Mouse (Mus musculus) embryo, embryonic 11.5 days (tissue): Measurements from ENCODE around the gene Magi2.

Experiments
- DNase-seq: peaks from one replicate; pipeline ENCODE4 v3.0.0-alpha.2; 2012; ENCODE audit warnings: low read depth, low spot score

Gene Magi2

GRCm38 (mm10) chr5:20074101-20074500, 847.3 kb downstream of the Magi2 start:
- DNase-seq = no peak

- no peak for DNase-seq
Measured at GRCm38 (mm10) chr5:20074867-20075266, 848.0 kb downstream of the Magi2 start.

- DNase-seq = no peak
Measured at GRCm38 (mm10) chr5:20078931-20079330, 852.1 kb downstream of the Magi2 start.

GRCm38 (mm10) chr5:20080605-20081309, 853.9 kb downstream of the Magi2 start:
- no peak for DNase-seq

DNA sequence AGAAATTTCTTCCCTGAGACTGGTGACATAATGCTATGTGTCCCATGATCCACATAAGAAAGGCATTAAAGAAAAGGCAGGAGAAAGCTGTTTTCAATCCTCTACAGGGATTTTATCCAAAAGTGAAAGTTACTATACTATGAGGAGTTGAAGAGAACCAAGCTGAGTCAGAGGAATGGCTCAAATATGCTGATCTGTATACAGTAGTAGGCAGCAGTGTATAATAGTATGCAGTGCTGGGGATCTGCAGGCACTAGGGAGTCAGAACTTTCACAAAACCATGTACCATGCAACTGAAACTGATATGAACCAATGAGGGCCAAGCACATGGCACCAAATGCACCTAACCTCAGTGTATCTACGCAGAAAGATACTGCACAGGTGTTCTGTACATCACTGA, 855.5 kb downstream of the Magi2 start:
- DNase-seq = no peak

DNA sequence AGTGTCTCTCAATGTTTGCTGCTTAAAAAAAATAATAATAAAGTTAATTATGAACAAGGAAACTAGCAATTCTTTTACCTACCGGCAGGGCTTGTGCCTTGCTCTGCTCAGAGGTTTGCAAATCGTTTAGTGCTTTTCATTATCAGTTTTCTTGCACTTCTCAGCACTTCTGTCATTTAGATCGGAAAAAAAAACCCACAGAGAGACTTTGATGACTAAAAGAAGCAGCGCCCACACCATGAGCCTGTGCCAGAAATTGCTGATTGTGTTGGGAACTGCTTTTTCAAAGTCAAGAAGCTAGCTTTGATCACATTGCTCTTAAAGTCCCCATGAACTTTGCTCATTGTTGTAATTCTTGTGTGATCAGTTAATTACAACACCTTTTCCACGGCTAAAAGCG, 860.2 kb downstream of the Magi2 start:
- DNase-seq = no peak

GRCm38 (mm10) chr5:20103869-20104268, 877.0 kb downstream of the Magi2 start:
- no peak for DNase-seq

- no peak for DNase-seq
Measured at GRCm38 (mm10) chr5:20104496-20104895, 877.7 kb downstream of the Magi2 start.

- no peak for DNase-seq
Measured at GRCm38 (mm10) chr5:20109496-20109895, 882.7 kb downstream of the Magi2 start.

- DNase-seq = no peak
Measured at GRCm38 (mm10) chr5:20117156-20117555, 890.3 kb downstream of the Magi2 start.

DNA sequence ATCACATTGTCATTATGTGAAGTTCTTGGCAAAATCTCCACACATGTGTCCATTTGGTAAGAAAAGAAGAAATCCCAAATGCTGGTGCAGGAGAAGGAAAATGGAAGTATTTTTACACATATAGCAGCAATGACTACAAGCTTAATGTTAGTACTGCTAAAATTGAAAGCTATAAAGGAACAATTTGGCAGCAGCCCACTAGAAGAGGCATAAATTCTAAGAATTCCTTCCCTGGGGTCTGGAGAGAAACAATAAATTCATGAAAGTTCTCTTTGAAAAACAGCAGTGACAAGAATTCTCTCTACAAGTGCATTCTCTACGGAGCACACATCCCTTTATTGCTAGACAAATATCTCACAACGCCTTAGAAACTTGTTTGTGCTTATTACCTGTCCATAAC, 913.4 kb downstream of the Magi2 start:
- no peak for DNase-seq

DNA sequence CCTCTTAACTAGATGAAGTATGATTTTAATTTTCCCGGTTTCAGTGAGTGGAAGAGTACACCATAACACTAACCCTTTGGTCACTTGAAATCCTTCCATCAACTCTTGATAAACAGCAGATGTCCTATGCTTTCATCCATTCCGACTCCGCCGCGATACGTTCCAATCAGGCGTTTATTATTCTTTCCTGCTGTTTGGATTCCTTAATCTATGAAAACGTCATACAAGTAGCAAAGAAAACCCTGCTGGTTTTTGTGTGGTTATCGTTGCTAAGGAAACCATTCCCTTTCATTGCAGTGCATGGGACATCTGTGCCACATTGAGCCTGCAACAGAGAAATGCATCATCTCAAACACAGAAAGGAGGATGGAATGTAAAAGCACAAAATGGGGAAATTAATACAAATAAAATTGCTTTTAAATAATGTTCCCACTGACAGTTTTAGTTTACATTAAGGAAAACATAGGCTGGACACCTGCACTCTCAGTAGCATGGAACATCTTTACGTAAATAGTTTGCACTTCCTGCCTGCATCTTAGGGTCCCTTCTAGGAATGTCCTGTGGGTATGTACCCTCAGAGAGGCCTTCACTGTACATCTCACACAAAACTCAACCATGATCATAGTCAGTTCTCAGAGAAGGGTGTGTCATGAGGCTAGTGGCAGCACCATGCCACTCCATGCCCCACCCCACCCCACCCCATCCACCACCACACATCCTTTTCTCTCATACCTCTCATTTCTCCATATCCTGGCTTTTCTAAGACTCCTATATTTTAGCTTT, 914.0 kb downstream of the Magi2 start:
- no peak for DNase-seq

DNA sequence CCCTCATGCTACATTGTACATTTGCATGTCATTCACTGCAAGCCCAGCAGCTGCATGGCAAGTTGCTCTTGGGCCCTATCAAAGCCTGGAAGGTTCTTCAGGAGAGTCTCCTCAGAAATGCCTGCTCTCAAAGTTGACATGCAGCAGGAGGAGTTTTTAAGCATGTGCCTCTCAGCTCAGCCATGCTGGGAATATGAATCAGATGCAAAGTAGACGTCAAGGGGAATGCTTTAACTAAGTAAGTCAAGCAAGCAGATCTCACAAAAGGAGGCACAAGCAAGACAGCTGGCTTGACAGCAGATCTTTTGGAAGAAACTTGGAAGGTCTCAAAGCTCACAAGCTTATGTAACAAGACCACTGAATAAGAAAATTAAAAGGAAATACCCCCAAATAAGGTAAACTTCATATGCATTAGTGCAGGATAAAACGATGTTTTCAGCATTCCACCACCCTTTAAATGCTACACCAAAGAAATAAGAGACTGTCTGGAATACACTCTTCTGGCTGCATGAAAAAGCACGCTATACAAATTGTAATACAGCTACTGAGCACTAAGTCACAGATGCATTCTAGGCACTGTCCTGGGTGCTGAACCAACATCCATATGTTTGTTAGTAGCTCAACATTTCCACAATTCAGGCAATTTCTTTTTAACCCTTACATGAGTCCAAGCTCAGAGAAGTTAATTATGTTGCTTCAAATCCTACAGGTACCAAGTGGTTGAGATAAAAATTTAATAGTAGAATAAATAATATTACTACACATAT, 926.7 kb downstream of the Magi2 start:
- no peak for DNase-seq

- peak; percentile 26 for DNase-seq
Measured at GRCm38 (mm10) chr5:20196765-20197164, 969.9 kb downstream of the Magi2 start.

DNA sequence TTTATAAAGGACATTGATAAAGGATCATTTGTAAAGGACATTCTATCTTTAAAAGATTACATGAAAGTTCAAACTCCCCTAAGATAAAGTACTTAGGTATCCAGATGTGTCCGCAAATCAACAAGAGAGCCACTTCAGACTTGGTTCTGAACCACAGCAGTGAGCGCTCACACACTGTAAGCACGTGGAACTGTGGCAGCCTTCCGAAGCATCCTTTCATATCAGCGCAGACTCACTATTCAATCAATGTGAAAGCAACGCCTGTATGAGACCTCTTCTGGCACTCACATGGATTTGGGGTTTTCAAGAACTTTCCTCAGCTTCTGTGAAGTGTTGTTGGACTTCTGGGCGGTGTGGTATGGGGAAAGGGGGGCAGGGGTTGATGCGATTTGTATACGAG, 970.6 kb downstream of the Magi2 start:
- DNase-seq = no peak

DNA sequence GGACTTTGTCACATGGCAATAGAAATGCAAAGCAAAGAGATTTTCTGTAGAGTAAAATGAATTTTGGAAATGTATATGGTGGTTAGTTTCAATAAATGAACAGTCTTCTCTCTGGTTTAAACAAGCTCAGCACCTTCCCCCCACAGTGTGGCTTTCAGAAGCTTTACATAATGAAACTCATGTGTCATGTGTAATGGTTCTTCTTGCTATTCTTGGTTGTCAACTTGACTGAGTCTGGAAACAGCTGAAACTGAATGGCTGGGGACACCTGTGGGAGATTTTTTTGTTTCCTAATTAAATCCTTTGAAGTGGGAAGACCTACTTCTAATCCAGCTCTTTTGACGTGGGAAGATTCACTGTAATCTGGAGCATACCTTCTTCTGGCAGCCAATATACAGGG, 974.5 kb downstream of the Magi2 start:
- DNase-seq = no peak

GRCm38 (mm10) chr5:20208110-20208509, 981.3 kb downstream of the Magi2 start:
- DNase-seq = no peak

- DNase-seq = no peak
Measured at GRCm38 (mm10) chr5:20213299-20213698, 986.5 kb downstream of the Magi2 start.

GRCm38 (mm10) chr5:20226471-20227210, 999.8 kb downstream of the Magi2 start:
- no peak for DNase-seq

DNA sequence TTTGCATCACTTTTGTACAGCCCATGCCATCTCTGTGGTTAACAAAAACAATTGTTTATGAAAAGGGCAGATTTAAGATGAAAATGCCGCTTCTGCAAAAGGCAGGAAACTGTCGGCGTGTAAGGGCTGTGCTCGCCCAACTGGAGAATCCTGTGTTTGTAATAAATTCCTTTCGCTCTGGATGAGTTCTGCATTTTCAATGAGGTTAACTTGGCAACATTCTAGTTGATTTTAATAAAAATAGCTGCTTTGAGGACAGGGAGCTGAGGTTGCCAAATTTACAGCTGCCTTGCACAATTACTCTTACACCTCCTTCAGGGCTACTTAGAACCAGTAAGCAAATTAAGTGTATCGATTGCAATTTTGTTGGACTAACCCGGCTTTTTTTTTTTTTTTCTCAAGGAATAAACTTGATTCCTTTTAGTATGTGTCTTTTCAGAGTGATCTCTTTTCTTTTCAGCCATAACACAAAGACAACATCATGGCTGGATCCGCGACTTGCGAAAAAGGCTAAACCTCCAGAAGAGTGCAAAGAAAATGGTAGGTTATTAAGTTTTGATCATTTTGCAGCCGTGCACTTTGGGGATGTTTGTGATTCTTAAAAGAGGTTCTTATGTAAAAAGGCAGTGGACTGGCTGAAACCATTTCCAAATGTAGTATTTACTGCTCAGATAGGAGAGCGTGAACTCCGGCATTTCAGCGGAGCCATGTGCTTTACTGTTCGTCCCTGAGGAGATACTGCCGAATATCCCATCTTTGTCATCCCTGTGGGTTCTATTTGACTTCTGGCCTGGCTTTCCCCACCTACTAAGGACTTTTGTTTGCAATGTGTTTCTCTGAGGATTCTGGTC, 1001.3 kb downstream of the Magi2 start:
- DNase-seq = no peak

DNA sequence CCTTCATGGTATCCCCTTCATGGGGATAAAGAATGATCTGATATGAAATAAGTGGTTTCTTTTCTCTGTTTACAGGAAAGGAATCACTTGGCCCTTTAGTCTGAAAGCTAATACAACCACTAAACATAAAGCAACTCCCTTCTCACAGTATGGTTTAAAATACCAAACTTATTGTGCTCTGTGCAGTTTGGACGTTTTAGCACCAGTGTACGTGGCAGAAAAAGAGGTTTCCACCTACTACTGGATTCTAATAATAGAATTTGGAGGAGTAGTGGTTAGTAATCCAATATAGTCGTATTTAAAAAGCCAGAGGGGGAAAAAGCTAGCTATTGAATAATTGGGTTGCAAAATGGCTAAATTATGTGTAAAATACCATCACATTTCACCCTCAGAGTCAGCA, 1005.1 kb downstream of the Magi2 start:
- no peak for DNase-seq
